Mouse (Mus musculus) stomach, postnatal 0 days (tissue): ENCODE data around the gene Pphln1.

Experiments
- CTCF ChIP-seq: IDR thresholded peaks from 2 replicates; pipeline ENCODE4 v1.5.1; 2016; ENCODE audit warnings: antibody characterized with exemption, low read depth, mild to moderate bottlenecking, moderate library complexity
- EP300 ChIP-seq: optimal IDR thresholded peaks from 2 replicates; pipeline ENCODE3; 2016; ENCODE audit warnings: antibody characterized with exemption

DNA sequence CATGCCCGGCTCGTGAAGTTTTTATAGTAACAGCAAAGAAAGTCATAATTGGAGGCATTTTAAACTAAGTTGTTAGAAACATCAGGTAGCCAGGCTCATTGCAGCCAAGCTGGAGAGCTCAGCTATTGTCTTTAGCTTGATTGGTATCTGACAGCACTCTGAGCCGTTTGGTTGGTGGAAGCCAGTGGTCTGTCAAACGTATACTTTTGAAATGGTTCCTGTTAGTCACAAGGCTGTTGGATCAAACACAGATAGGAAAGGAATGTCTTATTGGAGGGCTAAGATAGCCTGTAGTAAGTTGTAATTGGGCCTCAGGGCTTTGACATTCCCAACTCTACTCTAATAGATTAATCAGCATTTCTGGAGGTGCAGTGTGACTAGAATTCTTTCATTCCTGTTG, 3.3 kb downstream of the Pphln1 start:
- TF ChIP-seq CTCF (no peak), EP300 (no peak)
